Mouse (Mus musculus): Measurements from ENCODE around the gene Grin3a.

Grin3a gene

DNA sequence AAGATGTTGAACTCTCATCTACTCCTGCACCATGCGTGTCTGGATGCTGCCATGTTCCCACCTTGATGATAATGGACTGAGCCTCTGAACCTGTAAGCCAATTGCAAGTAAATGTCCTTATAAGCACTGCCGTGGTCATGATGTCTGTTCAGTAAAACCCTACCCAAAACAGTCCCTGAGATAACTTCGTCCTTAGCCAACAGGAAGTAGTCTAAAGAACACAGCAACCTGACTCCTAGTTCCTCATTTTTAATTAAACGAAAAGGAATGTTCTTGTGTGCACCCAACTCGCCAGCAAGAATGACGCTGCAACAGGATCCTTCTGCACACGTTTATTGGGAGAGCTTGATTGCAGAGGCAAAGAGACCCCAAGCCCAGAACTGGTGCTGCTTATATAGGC is 225.7 kb downstream of the Grin3a start:
- in situ Hi-C loops (cut with MboI; ENCODE audit: low pct_unique_long_range_greater_than_20kb in 1 of 2, low sequenced_read_pairs in 2 of 2, unreplicated experiment in 1 of 2), result loop anchor here in 1 of 2 experiments (10.0 to 25.0 kb wide), 2 partner anchors 45 to 833 kb away; no protein-coding TSS in a partner anchor

DNA sequence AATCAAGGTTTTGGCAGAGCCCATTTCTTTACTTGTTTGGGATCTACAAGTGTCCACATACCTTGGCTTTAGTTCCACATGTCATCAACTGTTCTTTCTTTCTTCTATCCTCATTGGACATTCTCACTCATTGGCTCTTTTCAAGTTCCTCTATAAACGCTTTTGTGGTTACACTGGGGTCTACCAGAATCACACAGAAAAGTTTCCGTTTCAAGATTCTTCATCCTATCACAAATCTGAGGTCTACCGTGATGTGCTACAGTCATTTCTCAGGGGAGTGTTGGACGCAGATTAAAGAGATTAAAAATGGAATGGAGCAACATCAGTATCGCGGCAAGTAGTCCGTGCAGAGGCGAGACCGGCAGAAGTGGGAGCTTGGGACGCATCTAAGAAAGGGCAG is 228.6 kb downstream of the Grin3a start:
- in situ Hi-C loops (cut with MboI; ENCODE audit: low pct_unique_long_range_greater_than_20kb in 1 of 2, low sequenced_read_pairs in 2 of 2, unreplicated experiment in 1 of 2), result loop anchor here in 1 of 2 experiments (25.0 kb wide), 1 partner anchor 830 kb away; no protein-coding TSS in a partner anchor
